Mouse (Mus musculus) thymus, adult 2 months (tissue): ENCODE results near the gene Slc34a1.

ENCODE experiments used
- CTCF ChIP-seq: fragments of 200-500 bp; IDR thresholded peaks from 2 replicates; pipeline ENCODE4 v1.5.1; 2012; ENCODE audit warnings: mild to moderate bottlenecking, control low read depth, low read length, moderate library complexity, borderline replicate concordance; ENCODE audit not compliant: control insufficient read depth, poor library complexity, insufficient read depth; ENCODE audit errors: extremely low read depth
- POLR2A ChIP-seq: fragments of 200-500 bp; IDR thresholded peaks from 2 replicates; pipeline ENCODE4 v1.6.1; 2012; ENCODE audit warnings: mild to moderate bottlenecking, low read length, control low read depth, moderate library complexity; ENCODE audit not compliant: control insufficient read depth, poor library complexity, insufficient read depth; ENCODE audit errors: extremely low read depth

- TF ChIP-seq CTCF (no peak), POLR2A (no peak)
Measured at GRCm38 (mm10) chr13:55403266-55403665, 5.3 kb downstream of the Slc34a1 start.
